In the genomic region with DNA sequence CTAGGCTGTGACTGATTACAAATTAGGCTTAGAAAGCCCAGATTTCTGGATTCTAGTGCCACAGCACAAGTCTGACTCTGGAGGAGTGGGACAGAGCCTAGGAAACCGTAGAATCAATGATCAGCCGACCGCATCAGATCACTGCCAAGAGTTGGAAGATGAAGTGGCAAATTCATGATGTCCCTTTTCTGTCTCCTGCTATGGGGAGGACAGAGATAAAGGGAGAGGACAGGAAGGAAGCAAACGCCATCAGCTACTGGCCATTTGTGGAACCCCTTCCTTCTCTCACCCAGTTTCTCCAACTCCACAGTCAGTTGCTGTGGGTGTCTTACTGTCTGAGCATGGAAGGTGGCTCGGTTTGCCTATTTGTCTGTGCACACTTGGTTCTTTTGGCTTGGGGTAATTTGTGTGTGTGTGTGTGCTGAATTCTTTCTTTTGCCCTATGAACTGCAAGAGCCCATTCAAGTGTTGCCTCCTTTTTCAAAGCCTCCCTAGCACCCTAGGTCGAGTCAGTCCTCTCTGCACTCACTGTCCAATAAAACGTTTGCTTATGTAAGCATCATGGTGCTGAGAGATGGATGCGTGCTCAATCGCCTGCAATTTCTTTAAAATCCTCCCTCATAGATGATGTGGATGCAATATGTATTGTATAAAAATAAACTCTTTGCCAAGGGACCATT, we compare ENCODE assay signal across 21 mouse cellular contexts.
DNase-seq lines count a peak whose midpoint lies in the region; ATAC-seq and TF ChIP-seq lines count a peak whose summit lies in the region.
"Had no signal": no experiment of that assay in that cellular context is flagged by ENCODE, and none has a peak within 500 bp of the region (broad histone marks: within the 10 kb centered on the region; RNA-seq: fewer than 3 reads in every experiment).

No protein-coding gene starts in this region.

- H3K4me3 ChIP-seq in kidney, embryonic 15.5 days (replicated peaks), result no peak overlapping the region
- H3K4me3 ChIP-seq in lung, postnatal 0 days (ENCODE audit: low read depth, low read length), result no peak overlapping the region
- H3K4me3 ChIP-seq in limb, embryonic 10.5 days, result no peak overlapping the region
- H3K4me3 ChIP-seq: embryonic facial prominence, embryonic 13.5 days; erythroblast, embryonic 14.5 days; forebrain, embryonic 12.5 days; liver, embryonic 13.5 days; neural tube, embryonic 12.5 days had no signal

- peak overlapping the region; percentile 56; the same call in 1 of the 2 replicates for H3K27ac ChIP-seq in kidney, embryonic 15.5 days
- no peak overlapping the region for H3K27ac ChIP-seq in lung, postnatal 0 days (ENCODE audit: low read length)
- H3K27ac ChIP-seq in limb, embryonic 10.5 days, result no peak overlapping the region
- H3K27ac ChIP-seq: embryonic facial prominence, embryonic 13.5 days; forebrain, embryonic 12.5 days; liver, embryonic 13.5 days; neural tube, embryonic 12.5 days had no signal

- H3K27me3 ChIP-seq in kidney, embryonic 15.5 days, result no peaks in the 10 kb centered on the region
- H3K27me3 ChIP-seq in lung, postnatal 0 days (replicated peaks; ENCODE audit: insufficient read depth, low read length), result no peaks in the 10 kb centered on the region
- no peaks in the 10 kb centered on the region for H3K27me3 ChIP-seq in limb, embryonic 10.5 days (ENCODE audit: low read depth, poor library complexity, severe bottlenecking)
- H3K27me3 ChIP-seq: embryonic facial prominence, embryonic 13.5 days; forebrain, embryonic 12.5 days; liver, embryonic 13.5 days; neural tube, embryonic 12.5 days had no signal

- peak; percentile 75 for ATAC-seq in kidney, embryonic 15.5 days (replicated peaks; ENCODE audit: low FRiP score)
- peak; percentile 49 for ATAC-seq in lung, postnatal 0 days
- ATAC-seq: CD4-positive, CD25-positive, alpha-beta regulatory T cell, adult 4 months had no signal

- TF ChIP-seq CTCF in lung, postnatal 0 days (IDR thresholded peaks at IDR 0.05), result no peak

- no peak overlapping the region for H3K4me2 ChIP-seq in kidney, embryonic 15.5 days
- H3K4me2 ChIP-seq in lung, postnatal 0 days (replicated peaks; ENCODE audit: low read depth, low read length), result no peak overlapping the region
- H3K4me2 ChIP-seq: embryonic facial prominence, embryonic 13.5 days; forebrain, embryonic 12.5 days; liver, embryonic 13.5 days; neural tube, embryonic 12.5 days had no signal

- no peak overlapping the region for H3K9ac ChIP-seq in kidney, embryonic 15.5 days
- H3K9ac ChIP-seq in lung, postnatal 0 days (replicated peaks; ENCODE audit: low read depth), result no peak overlapping the region
- H3K9ac ChIP-seq: embryonic facial prominence, embryonic 13.5 days; forebrain, embryonic 12.5 days; liver, embryonic 13.5 days; neural tube, embryonic 12.5 days had no signal

- H3K4me1 ChIP-seq in kidney, embryonic 15.5 days, result peaks cover 23% of the 10 kb centered on the region
- H3K4me1 ChIP-seq in lung, postnatal 0 days (ENCODE audit: insufficient read depth, low read depth, low read length), result peaks cover 12% of the 10 kb centered on the region; the same call in 1 of the 2 replicates
- peaks cover 7% of the 10 kb centered on the region for H3K4me1 ChIP-seq in limb, embryonic 10.5 days
- H3K4me1 ChIP-seq: liver, embryonic 13.5 days had no signal

- 49% methylated on average over 9 of the region's 9 CpGs for WGBS in kidney, embryonic 15.5 days
- WGBS in lung, postnatal 0 days, result 23% methylated on average over 9 of the region's 9 CpGs
- WGBS in limb, embryonic 10.5 days, result 77% methylated on average over 9 of the region's 9 CpGs

- no peaks in the 10 kb centered on the region for H3K9me3 ChIP-seq in kidney, embryonic 15.5 days (replicated peaks)
- no peaks in the 10 kb centered on the region for H3K9me3 ChIP-seq in lung, postnatal 0 days (ENCODE audit: low read length)
- H3K9me3 ChIP-seq in limb, embryonic 10.5 days (replicated peaks), result no peaks in the 10 kb centered on the region
- H3K9me3 ChIP-seq: embryonic facial prominence, embryonic 13.5 days; forebrain, embryonic 12.5 days; liver, embryonic 13.5 days; neural tube, embryonic 12.5 days had no signal

- DNase-seq in embryo, embryonic 11 days, result peak; percentile 25
- DNase-seq in embryo, embryonic 10 days (ENCODE audit: low spot score), result no peak
- no peak for DNase-seq in kidney, postnatal 10 days
- DNase-seq in lung, postnatal 0 days (ENCODE audit: low spot score), result peak; percentile 38
- no peak for DNase-seq in lung, postnatal 14 days
- DNase-seq in limb, embryonic 10.5 days (ENCODE audit: low spot score), result peak; percentile 28
- DNase-seq: adrenal gland, postnatal 14 days; cerebellum, adult 2 months; gastrocnemius, postnatal 36 days; kidney, adult 18-20 months; layer of hippocampus, adult 9-11 months; liver, embryonic 13.5 days; retina, postnatal 1 day; right cerebral cortex, postnatal 25 days; spleen, adult 18-20 months had no signal

- H3K36me3 ChIP-seq in kidney, embryonic 15.5 days, result no peaks in the 10 kb centered on the region
- H3K36me3 ChIP-seq in lung, postnatal 0 days (ENCODE audit: insufficient read depth, low read length), result no peaks in the 10 kb centered on the region
- no peaks in the 10 kb centered on the region for H3K36me3 ChIP-seq in limb, embryonic 10.5 days
- H3K36me3 ChIP-seq: embryonic facial prominence, embryonic 13.5 days; forebrain, embryonic 12.5 days; liver, embryonic 13.5 days; neural tube, embryonic 12.5 days had no signal

- no peak for TF ChIP-seq EP300 in lung, postnatal 0 days (IDR thresholded peaks at IDR 0.05)

Comparison
In these comparisons a context has a peak if more than half of its experiments do, and no peak if none do; other contexts are left out.
1. DNase-seq: peak in embryo, embryonic 11 days (single experiment), lung, postnatal 0 days (single experiment) and limb, embryonic 10.5 days (single experiment); none in embryo, embryonic 10 days (single experiment), kidney, postnatal 10 days (single experiment) and lung, postnatal 14 days (single experiment).